Mouse (Mus musculus) spleen, adult 12 weeks (tissue): Measurements from ENCODE around the gene Smim7.
A peak's percentile ranks its signal among the peaks of the same experiment; 100 is the strongest.

Experiments
- DNase-seq: peaks from one replicate; pipeline ENCODE4 v3.0.0; 2022; ENCODE audit warnings: low spot score

Gene Smim7

GRCm38 (mm10) chr8:72570633-72571610 lies at the start of gene Smim7:
Gene Smim7, minus strand, starts transcription at chr8:72571088.
- peak; percentile 96 for DNase-seq

GRCm38 (mm10) chr8:72590198-72590597 lies 19.3 kb upstream of the Smim7 start:
- DNase-seq, result peak; percentile 24

- no peak for DNase-seq
Observed at GRCm38 (mm10) chr8:72589286-72589685, 18.4 kb upstream of the Smim7 start.

GRCm38 (mm10) chr8:72588865-72589264 lies 18.0 kb upstream of the Smim7 start:
- no peak for DNase-seq

- DNase-seq, result no peak
Observed at GRCm38 (mm10) chr8:72587806-72588205, 16.9 kb upstream of the Smim7 start.

- DNase-seq, result no peak
Observed at GRCm38 (mm10) chr8:72584390-72584789, 13.5 kb upstream of the Smim7 start.

- DNase-seq, result no peak
Observed at GRCm38 (mm10) chr8:72583056-72583771, 12.3 kb upstream of the Smim7 start.

GRCm38 (mm10) chr8:72579374-72579773 lies 8.5 kb upstream of the Smim7 start:
- no peak for DNase-seq

- no peak for DNase-seq
Observed at GRCm38 (mm10) chr8:72577941-72578340, 7.1 kb upstream of the Smim7 start.

GRCm38 (mm10) chr8:72577266-72577665 lies 6.4 kb upstream of the Smim7 start:
- no peak for DNase-seq

GRCm38 (mm10) chr8:72575915-72576314 lies 5.0 kb upstream of the Smim7 start:
- no peak for DNase-seq

GRCm38 (mm10) chr8:72573450-72573849 lies 2.6 kb upstream of the Smim7 start:
- no peak for DNase-seq

- no peak for DNase-seq
Observed at GRCm38 (mm10) chr8:72572507-72572906, 1.6 kb upstream of the Smim7 start.

GRCm38 (mm10) chr8:72571611-72572473 lies 954 bp upstream of the Smim7 start, which contains the start of gene Tmem38a:
Gene Tmem38a, plus strand, starts transcription at chr8:72572055.
- peak; percentile 37 for DNase-seq

- DNase-seq, result no peak
Observed at GRCm38 (mm10) chr8:72565970-72566369, 4.9 kb downstream of the Smim7 start.

GRCm38 (mm10) chr8:72561111-72561689 lies 9.7 kb downstream of the Smim7 start:
- DNase-seq, result no peak

GRCm38 (mm10) chr8:72555770-72556169 lies 15.1 kb downstream of the Smim7 start:
- DNase-seq, result no peak

- no peak for DNase-seq
Observed at GRCm38 (mm10) chr8:72549314-72549892, 21.5 kb downstream of the Smim7 start.

GRCm38 (mm10) chr8:72548644-72549313 lies 22.1 kb downstream of the Smim7 start:
- no peak for DNase-seq

- peak; percentile 92 for DNase-seq
Observed at GRCm38 (mm10) chr8:72547802-72548643, 22.9 kb downstream of the Smim7 start, which contains the start of gene Med26. Gene Med26, minus strand, starts transcription at chr8:72548270.
